ENCODE assay signal across 8 mouse cellular contexts in the genomic region with DNA sequence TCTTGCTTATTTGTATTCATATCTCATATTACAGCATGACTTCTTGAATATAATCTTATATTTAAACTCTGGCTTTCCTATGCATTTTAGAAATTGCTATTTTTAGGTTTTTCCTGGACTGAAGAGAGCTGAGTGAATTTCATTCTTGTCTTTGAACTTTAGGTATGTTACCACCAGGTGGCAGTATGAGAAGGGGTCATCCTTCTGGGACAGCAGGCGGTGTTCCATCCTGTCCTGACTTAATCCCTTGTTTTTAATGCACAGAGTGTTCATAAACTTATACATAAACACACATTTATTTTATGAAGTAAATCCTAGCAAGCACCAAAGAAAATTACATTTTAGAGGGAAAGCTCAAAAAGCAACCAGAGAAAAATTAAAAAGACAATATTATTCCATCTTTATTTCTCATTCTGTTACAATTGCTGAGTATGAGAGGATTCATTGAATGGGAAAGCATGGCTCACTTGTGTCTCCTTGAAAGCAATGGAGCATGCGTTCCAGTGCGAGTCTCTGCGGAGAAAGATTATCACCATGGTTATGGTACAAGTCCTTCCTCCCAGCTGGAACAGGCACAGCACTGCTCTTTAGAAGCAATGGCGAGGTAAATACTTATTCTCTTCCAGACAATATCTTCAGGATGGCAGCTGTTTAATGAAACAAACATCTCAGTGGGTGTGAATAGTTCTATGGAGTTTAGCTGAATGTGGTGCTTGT. TPM values are rescaled to one million over a fixed set of nuclear protein-coding genes. Genes with fewer than 3 reads are reported as not detected.
DNase-seq lines count a peak whose midpoint lies in the region; ATAC-seq and TF ChIP-seq lines count a peak whose summit lies in the region.

No protein-coding gene starts in this region.

- H3K27ac ChIP-seq in midbrain, embryonic 11.5 days (ENCODE audit: low read depth, low read length) = no peak overlapping the region
- H3K27ac ChIP-seq in midbrain, embryonic 10.5 days (replicated peaks) = no peak overlapping the region
- no peak overlapping the region for H3K27ac ChIP-seq in embryonic fibroblast, embryonic 13.5 days (ENCODE audit: insufficient read depth, low read length)
- no peak overlapping the region for H3K27ac ChIP-seq in neural tube, embryonic 15.5 days (replicated peaks)
- no peak overlapping the region for H3K27ac ChIP-seq in thymus, adult 2 months (ENCODE audit: control insufficient read depth, insufficient read depth, low read length)

- H3K9ac ChIP-seq in midbrain, embryonic 11.5 days (ENCODE audit: low read length) = no peak overlapping the region
- no peak overlapping the region for H3K9ac ChIP-seq in neural tube, embryonic 15.5 days (replicated peaks)

- DNase-seq in frontal cortex, postnatal 25 days (ENCODE audit: low spot score in 2 of 2) = no peak
- DNase-seq in midbrain, embryonic 11.5 days (ENCODE audit: low spot score, missing footprints) = no peak
- no peak for DNase-seq in midbrain, embryonic 10.5 days (ENCODE audit: low spot score)
- no peak for DNase-seq in frontal cortex, postnatal 36 days (ENCODE audit: low spot score in 2 of 2)
- DNase-seq in thymus, adult 2 months = no peak

- no peak overlapping the region for H3K4me3 ChIP-seq in midbrain, embryonic 11.5 days (ENCODE audit: low read depth, low read length)
- H3K4me3 ChIP-seq in midbrain, embryonic 10.5 days = no peak overlapping the region
- no peak overlapping the region for H3K4me3 ChIP-seq in embryonic fibroblast, embryonic 13.5 days (ENCODE audit: insufficient read depth, low read length)
- H3K4me3 ChIP-seq in neural tube, embryonic 15.5 days (replicated peaks) = no peak overlapping the region
- no peak overlapping the region for H3K4me3 ChIP-seq in thymus, adult 2 months (ENCODE audit: control insufficient read depth, insufficient read depth, low read length)

- 26% methylated on average over 5 of the region's 5 CpGs for WGBS in midbrain, embryonic 11.5 days
- 33% methylated on average over 5 of the region's 5 CpGs for WGBS in midbrain, embryonic 10.5 days
- WGBS in neural tube, embryonic 15.5 days = 47% methylated on average over 5 of the region's 5 CpGs
- 69% methylated on average over 5 of the region's 5 CpGs for WGBS in thymus, adult 2 months

- H3K9me3 ChIP-seq in midbrain, embryonic 11.5 days (ENCODE audit: control insufficient read depth, low read length) = no peaks in the 10 kb centered on the region
- no peaks in the 10 kb centered on the region for H3K9me3 ChIP-seq in midbrain, embryonic 10.5 days (replicated peaks)
- H3K9me3 ChIP-seq in neural tube, embryonic 15.5 days (replicated peaks) = no peaks in the 10 kb centered on the region

- H3K4me2 ChIP-seq in midbrain, embryonic 11.5 days = no peak overlapping the region
- H3K4me2 ChIP-seq in neural tube, embryonic 15.5 days = no peak overlapping the region

- no peaks in the 10 kb centered on the region for H3K36me3 ChIP-seq in midbrain, embryonic 11.5 days (ENCODE audit: control insufficient read depth, insufficient read depth, low read length)
- no peaks in the 10 kb centered on the region for H3K36me3 ChIP-seq in midbrain, embryonic 10.5 days
- H3K36me3 ChIP-seq in neural tube, embryonic 15.5 days = no peaks in the 10 kb centered on the region
- H3K36me3 ChIP-seq in thymus, adult 2 months (ENCODE audit: control insufficient read depth, insufficient read depth, low read length) = no peaks in the 10 kb centered on the region

- no peaks in the 10 kb centered on the region for H3K27me3 ChIP-seq in midbrain, embryonic 11.5 days (ENCODE audit: control insufficient read depth, insufficient read depth, low read length)
- H3K27me3 ChIP-seq in midbrain, embryonic 10.5 days (ENCODE audit: low read depth, poor library complexity, severe bottlenecking) = no peaks in the 10 kb centered on the region
- no peaks in the 10 kb centered on the region for H3K27me3 ChIP-seq in neural tube, embryonic 15.5 days (replicated peaks)
- no peaks in the 10 kb centered on the region for H3K27me3 ChIP-seq in thymus, adult 2 months (ENCODE audit: control insufficient read depth, insufficient read depth, low read length)

- no peaks in the 10 kb centered on the region for H3K4me1 ChIP-seq in midbrain, embryonic 11.5 days (ENCODE audit: control insufficient read depth, insufficient read depth, low read length)
- 0 out of 2 replicates have a peak, but pooled peaks cover 4% of the 10 kb centered on the region for H3K4me1 ChIP-seq in midbrain, embryonic 10.5 days
- H3K4me1 ChIP-seq in embryonic fibroblast, embryonic 13.5 days (ENCODE audit: control insufficient read depth, insufficient read depth, low read length) = no peaks in the 10 kb centered on the region
- no peaks in the 10 kb centered on the region for H3K4me1 ChIP-seq in neural tube, embryonic 15.5 days
- no peaks in the 10 kb centered on the region for H3K4me1 ChIP-seq in thymus, adult 2 months (replicated peaks; ENCODE audit: control insufficient read depth, insufficient read depth, low read length)

- peak; percentile 44; the same call in 1 of the 2 replicates for TF ChIP-seq CTCF in embryonic fibroblast, embryonic 13.5 days (IDR thresholded peaks at IDR 0.05; ENCODE audit: borderline replicate concordance, insufficient read depth, low read length)
- TF ChIP-seq CTCF in thymus, adult 2 months (IDR thresholded peaks at IDR 0.05; ENCODE audit: borderline replicate concordance, control insufficient read depth, extremely low read depth, insufficient read depth, low read length, poor library complexity) = no peak

- peak; percentile 62; the same call in 1 of the 2 replicates for ATAC-seq in frontal cortex, adult (ENCODE audit: low TSS enrichment)
- peak; percentile 85 for ATAC-seq in midbrain, embryonic 11.5 days (ENCODE audit: low FRiP score)
- peak; percentile 79 for ATAC-seq in neural tube, embryonic 15.5 days (ENCODE audit: low FRiP score)

- no peak for TF ChIP-seq POLR2A in embryonic fibroblast, embryonic 13.5 days (IDR thresholded peaks at IDR 0.05; ENCODE audit: low read depth, low read length)
- no peak for TF ChIP-seq POLR2A in thymus, adult 2 months (IDR thresholded peaks at IDR 0.05; ENCODE audit: control insufficient read depth, extremely low read depth, insufficient read depth, low read length, poor library complexity)

RNA-seq across cellular contexts. Expression of gene Panx3, which starts 21.1 kb away (rescaled TPM):
- polyA plus RNA-seq in midbrain, embryonic 11.5 days (2014; fragmentation: Nextera tagmentation; extraction: Ambion mirVana) = 0.08 and 0.10 TPM in 2 replicates
- polyA plus RNA-seq in midbrain, embryonic 10.5 days (2016; fragmentation: Nextera tagmentation; extraction: Ambion mirVana) = 0.17 and 0.22 TPM in 2 replicates
- polyA plus RNA-seq in embryonic fibroblast, embryonic 13.5 days (2011; ENCODE audit: insufficient read length, low read depth, missing spikeins) = not detected in 2 replicates
- polyA plus RNA-seq in neural tube, embryonic 15.5 days (2015; fragmentation: Nextera tagmentation; extraction: Ambion mirVana) = 0.47 and 1.1 TPM in 2 replicates
- polyA plus RNA-seq in thymus, adult 2 months (2012; rRNA removed) = not detected in 2 replicates

RNA-seq across cellular contexts. Expression of gene Olfr160, which starts 25.9 kb away (rescaled TPM):
- not detected in 2 replicates for polyA plus RNA-seq in midbrain, embryonic 11.5 days (2014; fragmentation: Nextera tagmentation; extraction: Ambion mirVana)
- polyA plus RNA-seq in midbrain, embryonic 10.5 days (2016; fragmentation: Nextera tagmentation; extraction: Ambion mirVana) = not detected in 2 replicates
- polyA plus RNA-seq in embryonic fibroblast, embryonic 13.5 days (2011; ENCODE audit: insufficient read length, low read depth, missing spikeins) = not detected in 2 replicates
- polyA plus RNA-seq in neural tube, embryonic 15.5 days (2015; fragmentation: Nextera tagmentation; extraction: Ambion mirVana) = not detected in 2 replicates
- not detected in 2 replicates for polyA plus RNA-seq in thymus, adult 2 months (2012; rRNA removed)

RNA-seq across cellular contexts. Expression of gene Tbrg1, which starts 33.0 kb away (rescaled TPM):
- polyA plus RNA-seq in midbrain, embryonic 11.5 days (2014; fragmentation: Nextera tagmentation; extraction: Ambion mirVana) = 143 and 146 TPM in 2 replicates
- 133 and 142 TPM in 2 replicates for polyA plus RNA-seq in midbrain, embryonic 10.5 days (2016; fragmentation: Nextera tagmentation; extraction: Ambion mirVana)
- 140 and 159 TPM in 2 replicates for polyA plus RNA-seq in embryonic fibroblast, embryonic 13.5 days (2011; ENCODE audit: insufficient read length, low read depth, missing spikeins)
- polyA plus RNA-seq in neural tube, embryonic 15.5 days (2015; fragmentation: Nextera tagmentation; extraction: Ambion mirVana) = 87.5 and 94.9 TPM in 2 replicates
- polyA plus RNA-seq in thymus, adult 2 months (2012; rRNA removed) = 46.5 and 54.2 TPM in 2 replicates

RNA-seq across cellular contexts. Expression of gene Olfr874, which starts 54.8 kb away (rescaled TPM):
- polyA plus RNA-seq in midbrain, embryonic 11.5 days (2014; fragmentation: Nextera tagmentation; extraction: Ambion mirVana) = not detected in 2 replicates
- not detected in 2 replicates for polyA plus RNA-seq in midbrain, embryonic 10.5 days (2016; fragmentation: Nextera tagmentation; extraction: Ambion mirVana)
- polyA plus RNA-seq in embryonic fibroblast, embryonic 13.5 days (2011; ENCODE audit: insufficient read length, low read depth, missing spikeins) = not detected in 2 replicates
- polyA plus RNA-seq in neural tube, embryonic 15.5 days (2015; fragmentation: Nextera tagmentation; extraction: Ambion mirVana) = not detected in 2 replicates
- not detected in 2 replicates for polyA plus RNA-seq in thymus, adult 2 months (2012; rRNA removed)
